ENCODE assay signal across 9 mouse cellular contexts in genomic region chr11:22002062-22002782, GRCm38 (mm10). TPM values are rescaled to one million over a fixed set of nuclear protein-coding genes. Genes with fewer than 3 reads are reported as not detected.
DNase-seq lines count a peak whose midpoint lies in the region; ATAC-seq lines count a peak whose summit lies in the region.
"Had no signal": no experiment of that assay in that cellular context is flagged by ENCODE, and none has a peak within 500 bp of the region (broad histone marks: within the 10 kb centered on the region; RNA-seq: fewer than 3 reads in every experiment).

No protein-coding gene starts in this region.

- DNase-seq in heart, adult 18-20 months = peak; percentile 14 to 49
- DNase-seq in heart, adult 8-10 months (ENCODE audit: low spot score) = no peak
- DNase-seq in ES-CJ7 (ENCODE audit: low read depth, low spot score) = peak; percentile 34
- no peak for DNase-seq in left cerebral cortex, adult 11 months (ENCODE audit: low spot score)

- H3K4me1 ChIP-seq in forebrain, embryonic 12.5 days = peaks cover 73% of the 10 kb centered on the region
- H3K4me1 ChIP-seq in intestine, embryonic 15.5 days (replicated peaks) = peaks cover 27% of the 10 kb centered on the region
- H3K4me1 ChIP-seq in midbrain, embryonic 16.5 days (ENCODE audit: control insufficient read depth, insufficient read depth, low read length) = peaks cover 9% of the 10 kb centered on the region

- peak overlapping the region; percentile 98 for H3K27ac ChIP-seq in forebrain, embryonic 12.5 days
- no peak overlapping the region for H3K27ac ChIP-seq in intestine, embryonic 15.5 days
- peak overlapping the region; percentile 84 for H3K27ac ChIP-seq in midbrain, embryonic 16.5 days (ENCODE audit: low read length)

- peak overlapping the region; percentile 97 for H3K9ac ChIP-seq in forebrain, embryonic 12.5 days
- no peak overlapping the region for H3K9ac ChIP-seq in intestine, embryonic 15.5 days
- peak overlapping the region; percentile 63 for H3K9ac ChIP-seq in midbrain, embryonic 16.5 days (ENCODE audit: low read depth, low read length)

- H3K4me2 ChIP-seq in forebrain, embryonic 12.5 days = peak overlapping the region; percentile 78
- H3K4me2 ChIP-seq in intestine, embryonic 15.5 days (replicated peaks) = peak overlapping the region; percentile 90
- H3K4me2 ChIP-seq in midbrain, embryonic 16.5 days (ENCODE audit: low read length) = peak overlapping the region; percentile 63

- peaks cover 55% of the 10 kb centered on the region for H3K27me3 ChIP-seq in forebrain, embryonic 12.5 days
- peaks cover 85% of the 10 kb centered on the region for H3K27me3 ChIP-seq in intestine, embryonic 15.5 days (replicated peaks)
- peaks cover 44% of the 10 kb centered on the region for H3K27me3 ChIP-seq in midbrain, embryonic 16.5 days (ENCODE audit: control insufficient read depth, insufficient read depth, low read depth, low read length)

- WGBS in forebrain, embryonic 12.5 days = under 1% methylated on average over 34 of the region's 34 CpGs
- WGBS in intestine, embryonic 15.5 days = under 1% methylated on average over 34 of the region's 34 CpGs
- under 1% methylated on average over 34 of the region's 34 CpGs for WGBS in midbrain, embryonic 16.5 days

- H3K36me3 ChIP-seq in forebrain, embryonic 12.5 days (replicated peaks) = 0 out of 2 replicates have a peak, but pooled peaks cover 3% of the 10 kb centered on the region
- no peaks in the 10 kb centered on the region for H3K36me3 ChIP-seq in intestine, embryonic 15.5 days
- 0 out of 2 replicates have a peak, but pooled peaks cover 2% of the 10 kb centered on the region for H3K36me3 ChIP-seq in midbrain, embryonic 16.5 days (ENCODE audit: control insufficient read depth, insufficient read depth, low read length)

- no peaks in the 10 kb centered on the region for H3K9me3 ChIP-seq in forebrain, embryonic 12.5 days
- no peaks in the 10 kb centered on the region for H3K9me3 ChIP-seq in intestine, embryonic 15.5 days
- no peaks in the 10 kb centered on the region for H3K9me3 ChIP-seq in midbrain, embryonic 16.5 days (replicated peaks; ENCODE audit: control insufficient read depth, low read length, poor library complexity, severe bottlenecking)

- no peak for ATAC-seq in forebrain, embryonic 12.5 days (ENCODE audit: low FRiP score)
- ATAC-seq in intestine, embryonic 15.5 days = no peak
- no peak for ATAC-seq in midbrain, embryonic 16.5 days
- ATAC-seq in monocyte, adult 5-6 weeks (replicated peaks; ENCODE audit: insufficient number of reproducible peaks, low FRiP score, low TSS enrichment, poor library complexity, severe bottlenecking) = no peak

- peak overlapping the region; percentile 79 for H3K4me3 ChIP-seq in forebrain, embryonic 12.5 days (replicated peaks)
- peak overlapping the region; percentile 45 for H3K4me3 ChIP-seq in intestine, embryonic 15.5 days (replicated peaks)
- H3K4me3 ChIP-seq in midbrain, embryonic 16.5 days (ENCODE audit: low read depth, low read length) = peak overlapping the region; percentile 49

RNA-seq across cellular contexts. Expression of gene Otx1, which starts 0.5 kb away (rescaled TPM):
- under 1 TPM in 1 of 2 experiments, not detected in 1; 0.23 TPM for total RNA-seq in heart, adult 18-20 months (2021)
- not detected for total RNA-seq in heart, adult 8-10 months (2022)
- 34.2 and 34.9 TPM in 2 replicates for polyA plus RNA-seq in forebrain, embryonic 12.5 days (2016; fragmentation: Nextera tagmentation; extraction: Ambion mirVana)
- not detected in 2 replicates for polyA plus RNA-seq in intestine, embryonic 15.5 days (2015; fragmentation: Nextera tagmentation; extraction: Ambion mirVana)
- 9.8 and 11.0 TPM in 2 replicates for polyA plus RNA-seq in midbrain, embryonic 16.5 days (2015; fragmentation: Nextera tagmentation; extraction: Ambion mirVana)
- not detected in 3 replicates for total RNA-seq in monocyte, adult 5-6 weeks (2017)
- polyA plus RNA-seq: gonadal fat pad, adult 2 months had no signal

Comparison
In these comparisons a context has a peak if more than half of its experiments do, and no peak if none do; other contexts are left out.
1. DNase-seq: peak in heart, adult 18-20 months (2 of 2) and ES-CJ7 (single experiment); none in heart, adult 8-10 months (single experiment) and left cerebral cortex, adult 11 months (single experiment).
2. Peak in every context shown above with its lines, with median percentiles within 50 percentile points of each other: H3K4me2 ChIP-seq and H3K4me3 ChIP-seq.